Mouse (Mus musculus) intestine, postnatal 0 days (tissue): ENCODE results near the gene Iqsec1. TPM values are rescaled to one million over a fixed set of nuclear protein-coding genes. Genes with fewer than 3 reads are reported as not detected.

Experiments used
- ATAC-seq: fragments of 200-750 bp; cut with Nextera tagmentation; 2 replicates; pipeline ENCODE4 v1.8.0; 2017; ENCODE audit warnings: mild to moderate bottlenecking, moderate TSS enrichment, moderate library complexity
- H3K27ac ChIP-seq: fragments of 300-500 bp; sonication (generic); 2 replicates; pipeline ENCODE4 v1.5.1; 2014; ENCODE audit warnings: mild to moderate bottlenecking, low read depth, low read length, moderate library complexity
- H3K27me3 ChIP-seq: fragments of 300-500 bp; sonication (generic); replicated peaks from 2 replicates; pipeline ENCODE4 v1.6.1; 2014; ENCODE audit warnings: low read length, mixed read lengths; ENCODE audit not compliant: control insufficient read depth, insufficient read depth
- H3K36me3 ChIP-seq: fragments of 300-500 bp; sonication (generic); 2 replicates; pipeline ENCODE4 v1.6.1; 2014; ENCODE audit warnings: mild to moderate bottlenecking, moderate library complexity; ENCODE audit not compliant: control insufficient read depth, insufficient read depth
- H3K4me1 ChIP-seq: fragments of 300-500 bp; sonication (generic); replicated peaks from 2 replicates; pipeline ENCODE4 v1.6.1; 2014; ENCODE audit warnings: antibody characterized with exemption, low read length, mixed read lengths; ENCODE audit not compliant: control insufficient read depth, insufficient read depth
- H3K4me2 ChIP-seq: fragments of 300-500 bp; sonication (generic); replicated peaks from 2 replicates; pipeline ENCODE4 v1.6.1; 2014; ENCODE audit warnings: low read depth, mild to moderate bottlenecking, moderate library complexity
- H3K4me3 ChIP-seq: fragments of 300-500 bp; sonication (generic); 2 replicates; pipeline ENCODE4 v1.5.1; 2014; ENCODE audit warnings: low read depth, low read length
- H3K9ac ChIP-seq: fragments of 300-500 bp; sonication (generic); 2 replicates; pipeline ENCODE4 v1.6.1; 2014; ENCODE audit warnings: mild to moderate bottlenecking, low read depth, low read length
- H3K9me3 ChIP-seq: fragments of 300-500 bp; sonication (generic); 2 replicates; pipeline ENCODE4 v1.6.1; 2016; ENCODE audit warnings: mixed run types; ENCODE audit not compliant: control insufficient read depth
- CTCF ChIP-seq: sonication (generic); IDR thresholded peaks from 2 replicates; pipeline ENCODE4 v1.5.1; 2016; ENCODE audit warnings: low read depth, mild to moderate bottlenecking, control low read depth, antibody characterized with exemption, moderate library complexity
- WGBS: fragments of 180-500 bp; shearing (Covaris S2); extraction: QIAGEN DNeasy Blood & Tissue Kit; methylation state at CpG from one replicate; pipeline ENCODE4 v1.1.7; 2014; 5-methylcytosine and 5-hydroxymethylcytosine counted together
- polyA plus RNA-seq: library from polyadenylated mRNA; unstranded; fragments of >200 nt; fragmentation: Nextera tagmentation; extraction: Ambion mirVana; gene quantifications from 2 replicates; pipeline ENCODE4 v1.2.1, GENCODE M21; 2015

The Iqsec1 gene
- polyA plus RNA-seq, 1 experiment from 2014 or later: 7.0 TPM

DNA sequence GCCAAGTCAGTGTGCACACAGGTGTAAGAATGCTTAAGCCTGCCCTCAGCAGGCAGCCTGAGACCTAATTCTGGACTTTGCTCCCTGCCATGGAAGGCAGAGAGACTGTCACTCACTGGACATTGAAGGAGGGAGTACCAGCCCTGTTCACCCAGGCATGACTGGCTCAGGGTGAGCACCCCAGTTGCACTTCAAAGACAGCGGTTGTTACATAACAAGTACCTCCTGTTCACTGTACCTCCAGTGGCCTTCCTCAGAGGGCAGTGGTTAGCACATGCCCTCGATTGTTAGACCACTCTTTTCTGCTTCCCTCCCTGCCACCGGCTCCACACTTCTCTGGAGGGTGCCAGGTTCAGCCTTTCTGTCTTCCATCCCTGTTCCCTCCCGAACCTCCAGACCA, 225.2 kb downstream of the Iqsec1 start:
- Histone ChIP-seq H3K4me1 (no peaks in the 10 kb centered on the region), H3K9ac (no peak overlapping the region), H3K9me3 (no peaks in the 10 kb centered on the region), H3K4me2 (no peak overlapping the region), H3K27me3 (no peaks in the 10 kb centered on the region), H3K27ac (no peak overlapping the region), H3K4me3 (no peak overlapping the region), H3K36me3 (no peaks in the 10 kb centered on the region)
- no peak for TF ChIP-seq CTCF
- 0 out of 2 replicates have a peak, but pooled peaks have one; percentile 19 for ATAC-seq
- WGBS: 78% methylated on average over 4 of the region's 4 CpGs

DNA sequence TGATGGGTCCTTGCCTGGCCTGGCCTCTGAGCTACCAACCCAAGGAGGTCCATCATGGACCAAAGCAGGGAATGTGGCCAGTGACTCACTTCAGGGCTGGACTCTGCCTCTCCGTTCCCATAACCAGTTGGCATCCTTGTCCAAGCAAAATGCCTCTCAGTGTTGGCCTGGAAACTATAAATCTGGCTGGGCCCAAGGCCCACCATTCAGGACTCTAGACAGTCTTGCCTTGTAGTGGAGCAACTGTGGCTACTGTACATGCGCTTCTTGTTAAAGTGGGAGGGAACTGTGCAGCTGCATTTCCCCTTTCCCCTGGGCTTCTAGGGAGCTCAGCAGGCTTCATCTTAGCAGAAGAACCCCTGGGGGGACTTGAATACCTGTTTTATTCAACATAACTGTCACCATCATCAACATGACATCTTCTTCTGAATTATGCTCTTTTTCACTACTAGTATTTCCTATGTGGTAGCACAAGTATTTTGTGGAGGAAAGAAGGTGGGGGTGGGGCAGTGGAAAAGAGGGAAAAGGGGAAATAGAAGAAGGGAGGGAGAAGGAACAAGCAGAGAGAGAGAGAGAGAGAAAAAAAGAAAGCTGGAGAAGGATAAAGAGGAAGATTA, 226.3 kb downstream of the Iqsec1 start:
- Histone ChIP-seq H3K27me3 (no peaks in the 10 kb centered on the region), H3K4me1 (no peaks in the 10 kb centered on the region), H3K36me3 (no peaks in the 10 kb centered on the region), H3K9me3 (no peaks in the 10 kb centered on the region), H3K4me2 (no peak overlapping the region), H3K9ac (no peak overlapping the region), H3K27ac (no peak overlapping the region), H3K4me3 (no peak overlapping the region)
- no peak for ATAC-seq
- TF ChIP-seq CTCF: no peak
- WGBS: 88% methylated on average over 2 of the region's 2 CpGs

DNA sequence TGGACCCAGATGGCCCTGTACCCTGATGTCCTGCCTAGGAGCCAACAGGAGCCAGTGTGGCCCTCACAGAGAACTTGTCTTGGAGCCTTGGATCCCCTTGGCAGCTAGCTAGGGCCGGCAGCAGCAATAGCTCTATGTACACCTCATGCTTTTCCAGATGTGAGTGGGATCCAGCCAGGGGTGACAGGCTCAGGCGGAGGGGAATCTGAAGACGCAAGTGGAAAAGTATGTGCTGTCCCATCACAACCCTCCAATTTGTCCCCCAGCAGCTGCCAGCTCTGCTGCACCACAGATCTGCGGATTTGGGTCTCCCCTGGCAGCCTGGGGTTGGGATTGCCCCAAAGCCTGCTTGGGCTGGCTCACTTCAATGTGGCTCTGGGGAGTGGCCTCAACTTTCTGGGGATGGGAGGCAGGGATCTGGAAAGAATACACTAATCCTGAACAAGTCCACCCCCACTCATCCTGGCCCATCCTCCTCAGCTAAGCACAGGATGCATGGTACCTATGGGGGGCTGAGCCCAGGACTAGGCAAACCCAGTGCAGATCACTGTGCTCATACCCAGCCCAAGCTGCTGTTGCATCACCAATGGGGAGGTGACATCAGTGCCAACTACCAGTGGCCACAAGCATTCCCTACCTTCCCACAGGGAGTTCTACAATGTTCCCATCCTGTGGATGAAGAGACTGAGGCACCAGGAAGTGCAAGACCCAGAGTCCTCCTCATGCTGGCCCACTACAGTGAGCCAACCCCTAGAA, 227.0 kb downstream of the Iqsec1 start:
- Histone ChIP-seq H3K27ac (no peak overlapping the region), H3K4me3 (no peak overlapping the region), H3K9ac (no peak overlapping the region), H3K9me3 (no peaks in the 10 kb centered on the region), H3K27me3 (no peaks in the 10 kb centered on the region), H3K4me1 (no peaks in the 10 kb centered on the region), H3K36me3 (no peaks in the 10 kb centered on the region), H3K4me2 (no peak overlapping the region)
- TF ChIP-seq CTCF: no peak
- no peak for ATAC-seq
- 95% methylated on average over 4 of the region's 4 CpGs for WGBS

DNA sequence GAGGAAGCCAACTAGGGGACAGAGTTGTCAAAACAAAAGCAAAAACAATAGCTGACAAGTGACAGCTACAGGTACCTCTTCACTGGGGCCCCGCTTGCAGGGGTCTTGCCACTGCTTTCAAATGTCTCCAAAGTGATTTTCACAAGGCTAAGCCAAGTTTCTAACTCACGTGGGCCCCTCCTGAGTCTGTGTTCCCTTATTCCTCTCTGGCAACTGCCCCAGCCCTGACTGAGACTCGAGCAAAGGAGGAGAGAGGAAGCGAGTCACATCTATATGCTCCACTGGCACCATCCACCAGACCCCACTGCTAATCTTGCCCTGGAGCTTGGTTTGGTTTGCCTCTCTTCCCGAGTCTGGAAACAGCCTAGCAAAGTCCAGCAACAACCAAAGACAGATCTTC, 227.6 kb downstream of the Iqsec1 start:
- Histone ChIP-seq H3K4me2 (no peak overlapping the region), H3K9me3 (no peaks in the 10 kb centered on the region), H3K27me3 (no peaks in the 10 kb centered on the region), H3K4me3 (no peak overlapping the region), H3K27ac (no peak overlapping the region), H3K9ac (no peak overlapping the region), H3K36me3 (no peaks in the 10 kb centered on the region), H3K4me1 (no peaks in the 10 kb centered on the region)
- ATAC-seq: no peak
- no peak for TF ChIP-seq CTCF
- WGBS: 73% methylated on average over 5 of the region's 5 CpGs

DNA sequence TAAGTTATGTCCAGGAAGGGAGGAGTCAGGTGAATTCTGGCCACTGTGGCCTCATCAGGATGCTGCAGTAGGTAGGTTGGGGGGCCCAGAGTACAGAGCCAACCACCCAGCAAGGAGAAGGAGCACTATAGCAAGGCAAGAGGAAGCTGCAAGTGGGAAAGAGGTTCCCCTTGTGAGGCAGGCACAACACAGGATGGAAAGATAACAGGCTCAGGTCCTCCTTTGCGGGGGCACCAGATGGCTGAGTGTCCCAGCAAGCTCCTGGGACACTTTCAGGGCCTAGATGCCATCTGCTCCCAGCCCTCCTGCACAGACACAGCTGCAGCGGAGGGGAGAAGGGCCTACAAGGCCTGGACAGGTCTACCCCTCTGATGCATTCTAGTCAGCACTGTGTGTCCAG, 228.7 kb downstream of the Iqsec1 start:
- H3K27me3 ChIP-seq: no peaks in the 10 kb centered on the region
- H3K4me1 ChIP-seq: no peaks in the 10 kb centered on the region
- H3K4me3 ChIP-seq: no peak overlapping the region
- ATAC-seq: no peak
- no peaks in the 10 kb centered on the region for H3K9me3 ChIP-seq
- no peak overlapping the region for H3K27ac ChIP-seq
- no peak for TF ChIP-seq CTCF
- 91% methylated on average over 2 of the region's 2 CpGs for WGBS
- no peak overlapping the region for H3K4me2 ChIP-seq
- H3K9ac ChIP-seq: no peak overlapping the region
- H3K36me3 ChIP-seq: no peaks in the 10 kb centered on the region

DNA sequence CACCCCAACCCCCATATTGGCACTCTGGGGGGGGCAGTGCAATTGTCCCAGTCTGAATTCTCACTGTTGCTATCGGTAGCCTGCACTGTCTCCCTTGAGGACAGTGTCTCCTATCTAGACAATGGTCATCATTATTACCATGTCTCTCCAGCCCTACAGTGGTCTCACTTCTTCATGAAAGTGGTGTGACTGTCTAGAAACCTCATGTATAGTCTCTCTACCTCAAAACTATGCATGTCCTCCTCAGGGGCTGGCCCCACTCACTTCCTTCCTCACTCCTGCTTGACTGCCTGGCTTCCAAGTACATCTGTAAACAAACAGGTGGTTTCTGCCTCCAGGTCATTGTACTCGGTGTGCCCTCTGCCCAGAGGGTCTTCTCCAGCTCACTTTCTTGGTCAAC, 230.3 kb downstream of the Iqsec1 start:
- H3K4me1 ChIP-seq: no peaks in the 10 kb centered on the region
- H3K27me3 ChIP-seq: no peaks in the 10 kb centered on the region
- no peak for ATAC-seq
- no peak for TF ChIP-seq CTCF
- no peaks in the 10 kb centered on the region for H3K9me3 ChIP-seq
- no peak overlapping the region for H3K27ac ChIP-seq
- no peak overlapping the region for H3K9ac ChIP-seq
- H3K4me2 ChIP-seq: no peak overlapping the region
- no peak overlapping the region for H3K4me3 ChIP-seq
- 84% methylated on average over 2 of the region's 2 CpGs for WGBS
- H3K36me3 ChIP-seq: no peaks in the 10 kb centered on the region
